Mouse (Mus musculus): ENCODE data around the gene Gpat3. TPM values are rescaled to one million over a fixed set of nuclear protein-coding genes. Genes with fewer than 3 reads are reported as not detected.

Gene Gpat3
- polyA plus RNA-seq (2015; fragmentation: Nextera tagmentation; extraction: Ambion mirVana) = 1.5 and 2.3 TPM in 2 replicates

DNA sequence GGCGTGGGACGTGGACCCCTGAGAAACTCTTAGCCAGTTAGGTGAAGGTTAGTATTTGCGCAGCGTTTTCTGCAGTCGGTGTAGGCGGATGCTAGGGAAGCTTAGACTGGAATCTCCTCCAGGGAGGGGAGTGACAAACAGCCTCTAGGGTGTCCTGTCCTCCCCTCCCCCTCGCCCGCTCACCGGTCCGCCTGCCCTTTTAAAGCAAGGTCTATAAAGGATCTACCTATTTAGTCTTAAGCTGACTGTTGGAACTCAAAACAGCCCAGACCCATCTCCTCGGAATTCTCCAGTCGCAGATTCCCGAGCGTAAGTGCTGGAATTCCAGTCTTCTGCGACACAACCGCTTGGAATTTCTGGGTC, at the start of gene Gpat3:
Gene Gpat3, plus strand, starts transcription at position 229 of the 363 bp plus-strand sequence.
- Histone ChIP-seq H3K27me3 (peaks cover 46% of the 10 kb centered on the region), H3K4me1 (peaks cover 12% of the 10 kb centered on the region), H3K9ac (peak within 1 kb of the TSS; percentile 26), H3K4me2 (peak within 1 kb of the TSS; percentile 97), H3K27ac (no peak within 1 kb of the TSS), H3K36me3 (no peaks in the 10 kb centered on the region), H3K9me3 (no peaks in the 10 kb centered on the region), H3K4me3 (peak within 1 kb of the TSS; percentile 54)
- no peak for ATAC-seq (ENCODE audit: borderline replicate concordance, extremely low read depth, low FRiP score, low TSS enrichment)
- WGBS = 0% methylated on average over 16 of the region's 16 CpGs

DNA sequence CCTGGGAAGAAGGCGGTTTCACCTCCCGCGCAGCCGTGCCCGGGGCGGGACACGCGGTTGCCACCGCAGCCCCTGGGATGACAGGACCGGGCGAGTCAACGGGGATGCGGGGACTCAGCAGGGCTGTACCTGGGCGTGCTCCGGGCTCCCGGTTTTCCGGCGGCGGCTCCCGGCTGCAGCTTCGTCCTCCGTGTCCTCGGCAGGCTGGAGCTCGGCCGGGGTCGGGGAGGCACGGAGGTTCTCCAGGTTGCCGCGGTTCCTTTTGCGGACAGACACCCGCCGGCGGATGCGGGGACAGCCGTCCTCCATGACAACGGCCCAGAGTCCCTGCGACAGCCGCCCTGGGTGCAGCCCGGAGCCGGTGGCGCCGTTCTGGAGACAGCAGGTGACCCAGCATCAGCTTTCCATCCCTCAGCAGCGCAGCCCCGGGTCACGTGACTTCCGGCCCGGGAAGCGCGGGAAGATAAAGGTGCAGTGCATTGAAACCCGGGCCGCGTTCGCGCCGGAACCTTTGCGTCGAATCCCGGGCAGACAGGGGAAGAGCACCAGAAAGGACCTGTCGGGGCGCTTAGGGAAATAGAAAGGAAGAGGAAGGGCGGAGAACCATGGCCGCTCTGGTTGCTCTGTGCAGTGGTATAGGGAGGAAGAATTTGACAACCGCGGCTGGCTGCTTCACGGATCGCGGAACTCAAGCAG, 47.2 kb upstream of the Gpat3 start, which contains the start of the genes Helq and Mrps18c:
Gene Helq, minus strand, starts transcription at position 434 of the 696 bp plus-strand sequence.
Gene Mrps18c, plus strand, starts transcription at position 463 of the 696 bp plus-strand sequence.
- Histone ChIP-seq H3K36me3 (peaks cover 19% of the 10 kb centered on the region), H3K27me3 (no peaks in the 10 kb centered on the region), H3K4me3 (peak within 1 kb of the TSS; percentile 92), H3K4me1 (peaks cover 14% of the 10 kb centered on the region), H3K4me2 (peak within 1 kb of the TSS; percentile 96), H3K9me3 (no peaks in the 10 kb centered on the region), H3K27ac (no peak within 1 kb of the TSS), H3K9ac (peak within 1 kb of the TSS; percentile 72)
- under 1% methylated on average over 67 of the region's 67 CpGs for WGBS
- peak; percentile 96 for ATAC-seq (ENCODE audit: borderline replicate concordance, extremely low read depth, low FRiP score, low TSS enrichment)

DNA sequence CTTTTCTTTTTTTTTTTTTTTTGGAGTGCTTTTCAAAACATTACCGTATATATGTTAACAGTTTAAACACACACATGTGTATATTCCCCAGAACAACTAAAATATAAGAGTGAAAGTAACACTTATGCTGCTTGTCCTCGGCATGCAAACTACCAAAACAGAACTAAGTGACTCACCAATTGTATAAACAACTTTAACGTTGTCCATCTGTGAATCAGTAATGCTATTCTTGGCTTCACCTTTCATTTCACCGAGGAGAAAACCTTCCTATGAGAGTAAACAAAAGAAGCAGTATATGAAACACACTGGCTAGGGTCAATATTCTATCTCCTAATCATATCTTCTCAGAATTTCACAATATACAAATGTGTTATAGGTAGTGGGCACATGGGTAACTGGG, 27.2 kb upstream of the Gpat3 start:
- Histone ChIP-seq H3K9me3 (no peaks in the 10 kb centered on the region), H3K36me3 (peaks cover 8% of the 10 kb centered on the region; the same call in 1 of the 2 replicates), H3K4me3 (no peak overlapping the region), H3K27me3 (no peaks in the 10 kb centered on the region), H3K27ac (no peak overlapping the region), H3K9ac (no peak overlapping the region), H3K4me2 (no peak overlapping the region), H3K4me1 (peaks cover 6% of the 10 kb centered on the region; the same call in 1 of the 2 replicates)
- no peak for ATAC-seq (ENCODE audit: borderline replicate concordance, extremely low read depth, low FRiP score, low TSS enrichment)
- WGBS = 59% methylated on average over 4 of the region's 4 CpGs

DNA sequence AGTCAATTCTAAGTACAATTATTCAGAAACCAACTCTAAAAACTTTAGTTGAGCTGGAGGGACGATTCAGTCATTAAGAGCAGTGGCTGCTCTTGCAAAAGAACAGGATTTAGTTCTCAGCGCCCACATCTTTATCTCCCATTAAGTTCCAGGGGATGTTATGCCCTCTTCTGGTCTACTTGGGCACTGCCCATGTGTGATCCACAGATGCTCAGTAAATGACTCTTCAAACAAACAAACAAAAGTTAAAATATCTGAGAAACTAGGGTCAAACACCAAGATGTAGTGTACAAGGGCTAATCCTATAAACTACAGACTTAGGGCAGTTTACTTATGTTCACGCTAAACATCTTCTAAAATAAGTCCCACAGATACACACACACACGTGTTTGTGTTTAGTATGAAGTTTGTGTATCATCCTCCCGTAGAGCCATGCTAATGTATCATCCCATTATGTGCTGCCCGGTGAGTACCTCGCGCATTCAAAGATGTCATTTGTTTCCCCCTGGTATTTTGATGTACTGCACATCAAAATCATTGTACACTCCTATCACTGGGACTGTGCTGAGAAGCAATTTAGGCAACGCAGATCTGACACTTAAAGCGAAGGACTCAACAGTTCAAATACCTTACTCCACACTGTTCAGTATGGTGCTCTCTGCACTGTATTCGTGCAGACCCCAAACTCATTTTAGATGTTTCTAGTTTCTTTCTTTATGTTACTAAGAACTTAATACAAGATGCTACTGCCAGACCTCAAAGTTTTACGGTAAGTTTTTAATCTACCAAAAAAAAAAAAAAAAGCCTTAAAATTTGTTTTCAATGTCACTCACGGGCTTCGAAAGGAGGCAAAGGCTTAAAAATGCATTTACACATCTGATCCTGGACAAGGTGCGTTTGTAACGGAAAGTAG, 25.7 kb upstream of the Gpat3 start:
- ATAC-seq (ENCODE audit: borderline replicate concordance, extremely low read depth, low FRiP score, low TSS enrichment) = no peak
- no peaks in the 10 kb centered on the region for H3K9me3 ChIP-seq
- H3K27ac ChIP-seq = peak overlapping the region; percentile 82; the same call in 1 of the 2 replicates
- H3K4me2 ChIP-seq = peak overlapping the region; percentile 87
- WGBS = 24% methylated on average over 16 of the region's 16 CpGs
- peaks cover 6% of the 10 kb centered on the region; the same call in 1 of the 2 replicates for H3K4me1 ChIP-seq
- H3K27me3 ChIP-seq = no peaks in the 10 kb centered on the region
- peak overlapping the region; percentile 93 for H3K4me3 ChIP-seq
- H3K9ac ChIP-seq = peak overlapping the region; percentile 100
- H3K36me3 ChIP-seq = 0 out of 2 replicates have a peak, but pooled peaks cover 8% of the 10 kb centered on the region

DNA sequence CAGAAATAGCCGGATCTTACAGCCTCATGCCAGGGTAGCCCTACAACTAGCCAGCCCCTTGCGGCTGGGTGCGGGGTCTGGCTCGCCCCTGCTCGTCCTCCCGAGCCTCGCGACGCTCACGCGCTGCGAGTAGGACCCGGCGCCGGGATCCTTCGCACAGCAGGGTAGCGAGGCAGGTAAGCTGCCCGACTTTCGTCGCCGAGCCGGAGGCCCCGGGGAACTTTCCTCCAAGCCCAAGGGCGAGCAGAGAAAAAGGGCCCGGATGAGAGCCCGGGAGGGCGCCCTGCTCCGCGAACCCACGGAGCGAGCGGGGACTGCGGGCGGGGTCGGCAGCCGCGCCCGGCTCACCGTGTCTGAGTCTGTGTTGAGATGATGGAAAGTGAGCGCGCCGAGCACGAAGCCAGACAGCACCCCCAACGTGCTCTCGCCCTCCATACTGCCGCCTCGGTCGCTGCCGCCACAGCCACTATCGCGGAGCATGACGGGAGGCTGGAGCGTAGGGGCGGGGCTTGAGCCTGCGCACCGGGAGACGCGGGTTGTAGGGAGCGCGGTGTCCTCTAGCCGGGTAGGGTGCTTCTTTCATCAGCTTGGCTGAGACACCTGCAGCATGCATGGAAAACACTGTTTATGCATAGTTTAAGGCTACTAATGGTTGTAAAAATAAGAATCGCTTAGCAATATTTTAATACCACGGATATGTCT, 24.9 kb upstream of the Gpat3 start, which contains the start of gene Abraxas1:
Gene Abraxas1, minus strand, starts transcription at position 483 of the 702 bp plus-strand sequence.
- H3K4me2 ChIP-seq = peak within 1 kb of the TSS; percentile 87
- peak within 1 kb of the TSS; percentile 93 for H3K4me3 ChIP-seq
- under 1% methylated on average over 63 of the region's 63 CpGs for WGBS
- ATAC-seq (ENCODE audit: borderline replicate concordance, extremely low read depth, low FRiP score, low TSS enrichment) = peak; percentile 96
- H3K9me3 ChIP-seq = no peaks in the 10 kb centered on the region
- 0 out of 2 replicates have a peak, but pooled peaks cover 5% of the 10 kb centered on the region for H3K36me3 ChIP-seq
- peak within 1 kb of the TSS; percentile 82 for H3K27ac ChIP-seq
- no peaks in the 10 kb centered on the region for H3K27me3 ChIP-seq
- peak within 1 kb of the TSS; percentile 100 for H3K9ac ChIP-seq
- peaks cover 6% of the 10 kb centered on the region; the same call in 1 of the 2 replicates for H3K4me1 ChIP-seq

DNA sequence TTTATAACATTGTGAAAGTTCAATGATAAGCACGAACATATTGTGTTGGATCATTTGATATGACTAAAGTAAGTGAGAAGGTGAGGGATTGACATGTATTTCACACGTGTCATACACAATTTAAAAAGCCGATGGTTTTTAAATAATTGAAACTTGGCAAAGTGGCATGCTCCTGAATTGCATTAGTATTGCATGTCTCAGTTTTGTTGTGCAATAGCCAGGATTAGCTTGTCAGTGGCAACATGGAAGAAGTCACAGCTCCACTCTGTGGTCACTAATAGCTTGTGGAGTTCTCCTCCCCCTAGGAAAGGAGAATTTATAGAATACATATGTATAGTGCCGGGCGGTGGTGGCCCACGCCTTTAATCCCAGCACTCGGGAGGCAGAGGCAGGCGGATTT, 24.1 kb upstream of the Gpat3 start:
- WGBS = 73% methylated on average over 8 of the region's 8 CpGs
- H3K9ac ChIP-seq = no peak overlapping the region
- no peak for ATAC-seq (ENCODE audit: borderline replicate concordance, extremely low read depth, low FRiP score, low TSS enrichment)

DNA sequence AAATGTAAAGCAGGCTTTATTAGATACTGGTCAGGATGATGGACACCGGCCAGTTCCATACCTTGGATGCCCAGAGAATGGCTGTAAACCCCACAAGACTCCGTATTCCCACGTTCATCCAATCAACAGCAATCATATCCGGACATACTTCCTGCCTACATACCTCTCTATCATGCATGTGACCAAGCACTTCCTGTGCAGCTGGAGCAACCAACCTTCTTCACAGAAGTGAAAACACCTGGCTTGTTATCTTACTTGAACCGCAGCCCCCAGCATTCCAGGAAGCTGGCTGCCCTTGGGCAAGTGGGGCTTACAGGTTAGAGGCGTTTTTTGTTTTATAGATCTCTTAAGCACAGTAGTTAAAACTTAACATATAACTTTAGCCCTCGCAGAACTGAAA, 22.7 kb upstream of the Gpat3 start:
- no peak overlapping the region for H3K4me3 ChIP-seq
- peaks cover 6% of the 10 kb centered on the region; the same call in 1 of the 2 replicates for H3K4me1 ChIP-seq
- no peak for ATAC-seq (ENCODE audit: borderline replicate concordance, extremely low read depth, low FRiP score, low TSS enrichment)
- WGBS = 72% methylated on average over 7 of the region's 7 CpGs
- no peak overlapping the region for H3K9ac ChIP-seq
- no peak overlapping the region for H3K4me2 ChIP-seq
- no peaks in the 10 kb centered on the region for H3K36me3 ChIP-seq
- no peak overlapping the region for H3K27ac ChIP-seq
- no peaks in the 10 kb centered on the region for H3K9me3 ChIP-seq
- no peaks in the 10 kb centered on the region for H3K27me3 ChIP-seq

More for the DNA sequence above, 24.1 kb upstream of the Gpat3 start:
- peak overlapping the region; percentile 93; the same call in 1 of the 2 replicates for H3K4me3 ChIP-seq
- H3K36me3 ChIP-seq = no peaks in the 10 kb centered on the region
- no peak overlapping the region for H3K27ac ChIP-seq
- H3K27me3 ChIP-seq = no peaks in the 10 kb centered on the region
- no peaks in the 10 kb centered on the region for H3K9me3 ChIP-seq
- peak overlapping the region; percentile 87 for H3K4me2 ChIP-seq
- H3K4me1 ChIP-seq = peaks cover 6% of the 10 kb centered on the region; the same call in 1 of the 2 replicates

DNA sequence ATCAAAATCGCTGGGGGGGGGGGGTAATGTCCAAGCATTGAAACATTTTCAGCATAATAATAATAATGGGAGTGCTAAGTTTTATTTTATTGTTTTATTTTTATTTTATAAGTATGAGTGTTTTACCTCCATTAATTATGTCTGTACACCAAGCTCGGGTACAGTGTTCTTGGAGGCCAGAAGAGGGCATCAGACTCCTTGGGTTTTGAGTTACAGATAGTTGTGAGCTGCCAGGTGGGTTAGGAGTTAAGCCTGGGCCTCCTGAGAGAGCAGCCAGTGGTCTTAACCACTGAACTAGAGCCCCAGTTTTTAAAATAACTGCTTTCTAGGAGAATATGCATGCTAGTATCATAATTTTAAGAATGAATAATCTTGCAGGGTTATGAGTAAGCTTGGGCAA, 19.5 kb upstream of the Gpat3 start:
- Histone ChIP-seq H3K9ac (no peak overlapping the region), H3K27ac (no peak overlapping the region), H3K4me2 (no peak overlapping the region), H3K36me3 (no peaks in the 10 kb centered on the region), H3K4me1 (no peaks in the 10 kb centered on the region), H3K27me3 (no peaks in the 10 kb centered on the region), H3K9me3 (no peaks in the 10 kb centered on the region), H3K4me3 (no peak overlapping the region)
- ATAC-seq (ENCODE audit: borderline replicate concordance, extremely low read depth, low FRiP score, low TSS enrichment) = no peak
- WGBS = 20% methylated on average over 2 of the region's 2 CpGs

DNA sequence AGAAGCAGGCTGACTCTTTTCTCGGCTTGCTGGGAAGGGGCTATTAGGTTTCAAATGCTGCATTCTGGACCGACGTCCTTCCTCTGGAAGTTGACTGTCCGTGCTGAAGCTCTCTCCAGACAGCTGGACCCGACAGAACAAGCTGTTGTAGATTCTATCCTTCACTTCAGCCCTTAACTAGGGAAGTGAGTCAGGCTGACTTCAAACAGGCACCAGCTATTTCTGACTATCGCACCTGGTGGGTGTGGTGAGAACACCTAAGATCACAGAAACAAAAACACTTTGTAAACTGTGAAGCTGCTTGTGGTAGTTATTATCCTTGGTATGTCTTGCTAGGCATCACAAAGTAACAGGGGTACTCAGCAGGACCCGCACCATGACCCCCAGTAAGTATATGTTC, 19.0 kb upstream of the Gpat3 start:
- 66% methylated on average over 7 of the region's 7 CpGs for WGBS
- Histone ChIP-seq H3K4me1 (no peaks in the 10 kb centered on the region), H3K27me3 (no peaks in the 10 kb centered on the region), H3K9ac (no peak overlapping the region), H3K27ac (no peak overlapping the region), H3K4me3 (no peak overlapping the region), H3K36me3 (no peaks in the 10 kb centered on the region), H3K4me2 (no peak overlapping the region), H3K9me3 (no peaks in the 10 kb centered on the region)
- no peak for ATAC-seq (ENCODE audit: borderline replicate concordance, extremely low read depth, low FRiP score, low TSS enrichment)

DNA sequence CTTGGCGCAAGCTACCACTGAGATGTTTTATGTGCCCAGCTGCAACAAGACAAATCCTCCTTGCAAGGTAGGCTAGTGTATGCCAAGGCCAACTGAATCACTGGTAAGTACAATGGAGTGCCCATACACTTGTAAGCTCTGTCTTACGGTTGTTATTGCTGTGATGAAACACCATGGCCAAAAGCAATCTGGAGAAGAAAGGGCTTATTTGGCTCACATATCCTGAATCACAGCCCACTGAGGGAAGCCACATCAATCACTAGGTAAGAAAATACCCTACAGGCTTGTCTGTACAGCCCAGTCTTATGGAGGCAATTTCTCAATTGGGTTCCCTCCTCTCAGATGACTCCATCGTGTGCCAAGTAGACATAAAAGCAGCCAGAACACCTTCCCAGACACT, 16.8 kb upstream of the Gpat3 start:
- whole genome bisulfite sequencing = 78% methylated on average over 3 of the region's 3 CpGs
- no peaks in the 10 kb centered on the region for H3K27me3 ChIP-seq
- no peak for ATAC-seq (ENCODE audit: borderline replicate concordance, extremely low read depth, low FRiP score, low TSS enrichment)

DNA sequence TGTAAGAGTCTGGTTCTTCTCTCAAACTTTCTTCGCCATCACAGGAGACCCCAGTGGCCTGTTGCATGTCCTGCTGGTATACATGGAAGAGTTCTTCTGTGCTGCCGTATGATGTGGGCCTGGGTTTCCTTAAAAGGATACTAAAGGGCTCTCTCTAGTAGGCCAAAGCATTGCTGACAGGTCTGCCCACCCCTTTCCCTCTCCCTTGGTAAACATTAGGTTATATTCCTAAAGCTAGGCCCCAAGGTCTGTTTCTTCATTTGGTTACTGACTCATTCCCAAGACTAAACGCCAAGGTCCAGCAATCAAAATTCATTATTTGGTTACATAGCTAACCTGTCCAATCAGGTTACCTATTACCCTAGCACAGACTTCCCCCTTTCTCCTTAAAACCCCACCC, 12.8 kb upstream of the Gpat3 start:
- no peaks in the 10 kb centered on the region for H3K4me1 ChIP-seq
- no peak overlapping the region for H3K9ac ChIP-seq
- H3K27me3 ChIP-seq = no peaks in the 10 kb centered on the region
- no peak overlapping the region for H3K27ac ChIP-seq
- H3K4me2 ChIP-seq = no peak overlapping the region
- no peaks in the 10 kb centered on the region for H3K9me3 ChIP-seq
- no peaks in the 10 kb centered on the region for H3K36me3 ChIP-seq
- ATAC-seq (ENCODE audit: borderline replicate concordance, extremely low read depth, low FRiP score, low TSS enrichment) = no peak
- 89% methylated on average over 3 of the region's 3 CpGs for WGBS
- no peak overlapping the region for H3K4me3 ChIP-seq

More for the DNA sequence above, 16.8 kb upstream of the Gpat3 start:
- Histone ChIP-seq H3K4me2 (no peak overlapping the region), H3K27ac (no peak overlapping the region), H3K9me3 (no peaks in the 10 kb centered on the region), H3K4me3 (no peak overlapping the region), H3K9ac (no peak overlapping the region), H3K36me3 (no peaks in the 10 kb centered on the region), H3K4me1 (no peaks in the 10 kb centered on the region)

Data from lung, embryonic 15.5 days (tissue).